In genomic region chr11:98383261-98384030, GRCm38 (mm10) we compare ENCODE assay signal across 10 mouse cellular contexts. TPM values are rescaled to one million over a fixed set of nuclear protein-coding genes. Genes with fewer than 3 reads are reported as not detected.
DNase-seq lines count a peak whose midpoint lies in the region; ATAC-seq and TF ChIP-seq lines count a peak whose summit lies in the region.
"Had no signal": no experiment of that assay in that cellular context is flagged by ENCODE, and none has a peak within 500 bp of the region (broad histone marks: within the 10 kb centered on the region; RNA-seq: fewer than 3 reads in every experiment).

Gene Tcap (plus strand): TSS chr11:98383811.

- WGBS in hindbrain, embryonic 10.5 days, result 64% methylated on average over 14 of the region's 14 CpGs
- 69% methylated on average over 14 of the region's 14 CpGs for WGBS in hindbrain, embryonic 14.5 days
- WGBS in heart, embryonic 11.5 days (ENCODE audit: insufficient replicate concordance), result 24% methylated on average over 14 of the region's 14 CpGs
- 54% methylated on average over 14 of the region's 14 CpGs for WGBS in liver, embryonic 12.5 days (ENCODE audit: insufficient replicate concordance)

- no peak within 1 kb of the TSS for H3K4me3 ChIP-seq in hindbrain, embryonic 10.5 days
- no peak within 1 kb of the TSS for H3K4me3 ChIP-seq in hindbrain, embryonic 14.5 days (replicated peaks; ENCODE audit: low read length)
- peak within 1 kb of the TSS; percentile 5; the same call in 1 of the 2 replicates for H3K4me3 ChIP-seq in ES-Bruce4 (ENCODE audit: low read depth, low read length)
- H3K4me3 ChIP-seq in heart, embryonic 11.5 days (ENCODE audit: low read depth, low read length), result peak within 1 kb of the TSS; percentile 47
- no peak within 1 kb of the TSS for H3K4me3 ChIP-seq in liver, embryonic 12.5 days
- H3K4me3 ChIP-seq: midbrain, embryonic 10.5 days had no signal

- no peak for TF ChIP-seq CTCF in ES-Bruce4 (IDR thresholded peaks at IDR 0.05; ENCODE audit: low read depth, low read length)

- H3K9ac ChIP-seq in hindbrain, embryonic 14.5 days, result no peak within 1 kb of the TSS
- H3K9ac ChIP-seq in ES-Bruce4 (ENCODE audit: low read depth, poor library complexity, severe bottlenecking), result 0 out of 2 replicates have a peak within 1 kb of the TSS, but pooled peaks have one; percentile 5
- H3K9ac ChIP-seq in heart, embryonic 11.5 days (ENCODE audit: low read depth, low read length), result peak within 1 kb of the TSS; percentile 80
- no peak within 1 kb of the TSS for H3K9ac ChIP-seq in liver, embryonic 12.5 days

- H3K27ac ChIP-seq in hindbrain, embryonic 10.5 days, result peak within 1 kb of the TSS; percentile 16; the same call in 1 of the 2 replicates
- no peak within 1 kb of the TSS for H3K27ac ChIP-seq in hindbrain, embryonic 14.5 days
- no peak within 1 kb of the TSS for H3K27ac ChIP-seq in ES-Bruce4 (ENCODE audit: insufficient read depth, low read length)
- H3K27ac ChIP-seq in heart, embryonic 11.5 days (ENCODE audit: low read depth, low read length), result peak within 1 kb of the TSS; percentile 92
- no peak within 1 kb of the TSS for H3K27ac ChIP-seq in liver, embryonic 12.5 days
- H3K27ac ChIP-seq: midbrain, embryonic 10.5 days had no signal

- no peaks in the 10 kb centered on the region for H3K9me3 ChIP-seq in hindbrain, embryonic 10.5 days
- H3K9me3 ChIP-seq in hindbrain, embryonic 14.5 days (ENCODE audit: control insufficient read depth, low read length), result no peaks in the 10 kb centered on the region
- H3K9me3 ChIP-seq in ES-Bruce4 (replicated peaks; ENCODE audit: control insufficient read depth, insufficient read depth, low read length, poor library complexity, severe bottlenecking), result no peaks in the 10 kb centered on the region
- H3K9me3 ChIP-seq in heart, embryonic 11.5 days (replicated peaks; ENCODE audit: control insufficient read depth, low read length), result no peaks in the 10 kb centered on the region
- H3K9me3 ChIP-seq in liver, embryonic 12.5 days (replicated peaks), result no peaks in the 10 kb centered on the region
- H3K9me3 ChIP-seq: midbrain, embryonic 10.5 days had no signal

- no peak for DNase-seq in hindbrain, embryonic 10.5 days (ENCODE audit: low spot score)
- DNase-seq in hindbrain, embryonic 14.5 days (ENCODE audit: low spot score), result no peak
- peak; percentile 49 to 56 for DNase-seq in cerebellum, postnatal 36 days
- DNase-seq in urinary bladder, postnatal 14 days (ENCODE audit: low spot score), result no peak
- no peak for DNase-seq in natural killer cell, adult 2 months (ENCODE audit: low spot score in 2 of 2)

- no peak within 1 kb of the TSS for H3K4me2 ChIP-seq in hindbrain, embryonic 14.5 days (replicated peaks)
- peak within 1 kb of the TSS; percentile 74 for H3K4me2 ChIP-seq in heart, embryonic 11.5 days
- no peak within 1 kb of the TSS for H3K4me2 ChIP-seq in liver, embryonic 12.5 days

- no peak for TF ChIP-seq EP300 in ES-Bruce4 (IDR thresholded peaks at IDR 0.05; ENCODE audit: insufficient read depth, low read depth, low read length)

- TF ChIP-seq POLR2A in ES-Bruce4 (IDR thresholded peaks at IDR 0.05; ENCODE audit: insufficient read depth, low read length), result no peak

- peaks cover 38% of the 10 kb centered on the region for H3K4me1 ChIP-seq in hindbrain, embryonic 10.5 days (replicated peaks)
- H3K4me1 ChIP-seq in hindbrain, embryonic 14.5 days (replicated peaks; ENCODE audit: control insufficient read depth, insufficient read depth, low read length), result no peaks in the 10 kb centered on the region
- H3K4me1 ChIP-seq in ES-Bruce4 (ENCODE audit: control insufficient read depth, insufficient read depth, low read length), result no peaks in the 10 kb centered on the region
- peaks cover 40% of the 10 kb centered on the region for H3K4me1 ChIP-seq in heart, embryonic 11.5 days (ENCODE audit: control insufficient read depth, insufficient read depth, low read length)
- no peaks in the 10 kb centered on the region for H3K4me1 ChIP-seq in liver, embryonic 12.5 days

- peaks cover 36% of the 10 kb centered on the region for H3K36me3 ChIP-seq in hindbrain, embryonic 10.5 days
- peaks cover 24% of the 10 kb centered on the region for H3K36me3 ChIP-seq in hindbrain, embryonic 14.5 days (replicated peaks; ENCODE audit: control insufficient read depth, insufficient read depth)
- no peaks in the 10 kb centered on the region for H3K36me3 ChIP-seq in ES-Bruce4 (ENCODE audit: control insufficient read depth, insufficient read depth, low read length, poor library complexity, severe bottlenecking)
- peaks cover 3% of the 10 kb centered on the region; the same call in 1 of the 2 replicates for H3K36me3 ChIP-seq in heart, embryonic 11.5 days (ENCODE audit: control insufficient read depth, insufficient read depth, low read length)
- peaks cover 25% of the 10 kb centered on the region for H3K36me3 ChIP-seq in liver, embryonic 12.5 days

- peaks cover 51% of the 10 kb centered on the region for H3K27me3 ChIP-seq in hindbrain, embryonic 10.5 days (ENCODE audit: insufficient read depth, poor library complexity, severe bottlenecking)
- peaks cover 17% of the 10 kb centered on the region; the same call in 1 of the 2 replicates for H3K27me3 ChIP-seq in hindbrain, embryonic 14.5 days (ENCODE audit: control insufficient read depth, insufficient read depth, low read length)
- no peaks in the 10 kb centered on the region for H3K27me3 ChIP-seq in ES-Bruce4 (ENCODE audit: control insufficient read depth, insufficient read depth, low read length, poor library complexity, severe bottlenecking)
- H3K27me3 ChIP-seq in heart, embryonic 11.5 days (ENCODE audit: control insufficient read depth, insufficient read depth, low read length), result peaks cover 19% of the 10 kb centered on the region
- H3K27me3 ChIP-seq in liver, embryonic 12.5 days (replicated peaks), result peaks cover 56% of the 10 kb centered on the region

- no peak for ATAC-seq in hindbrain, embryonic 14.5 days (ENCODE audit: low FRiP score)
- peak; percentile 24; the same call in 1 of the 2 replicates for ATAC-seq in heart, embryonic 11.5 days (replicated peaks; ENCODE audit: insufficient number of reproducible peaks, low FRiP score, low TSS enrichment)
- no peak for ATAC-seq in liver, embryonic 12.5 days
- ATAC-seq: CD4-positive, CD25-positive, alpha-beta regulatory T cell, adult 4 months had no signal

RNA-seq across cellular contexts. Expression of gene Tcap, which starts in this region (rescaled TPM):
- polyA plus RNA-seq in hindbrain, embryonic 10.5 days (2016; fragmentation: Nextera tagmentation; extraction: Ambion mirVana), result 0.17 and 0.29 TPM in 2 replicates
- polyA plus RNA-seq in hindbrain, embryonic 14.5 days (2014; fragmentation: Nextera tagmentation; extraction: Ambion mirVana), result not detected in 2 replicates
- polyA plus RNA-seq in ES-Bruce4 (2011; ENCODE audit: insufficient read depth, insufficient read length, low read depth, missing spikeins), result not detected in 2 replicates
- polyA plus RNA-seq in heart, embryonic 11.5 days (2014; fragmentation: Nextera tagmentation; extraction: Ambion mirVana), result 149 and 151 TPM in 2 replicates
- polyA plus RNA-seq in liver, embryonic 12.5 days (2016; fragmentation: Nextera tagmentation; extraction: Ambion mirVana), result not detected in 2 replicates
- polyA plus RNA-seq: CD4-positive, CD25-positive, alpha-beta regulatory T cell, adult 4 months; midbrain, embryonic 10.5 days had no signal

Comparison
In these comparisons a context has a peak if more than half of its experiments do, and no peak if none do; other contexts are left out.
1. RNA of gene Tcap (polyA plus RNA-seq): 149 to 151 TPM in heart, embryonic 11.5 days; 0.17 to 0.29 TPM in hindbrain, embryonic 10.5 days, not detected in liver, embryonic 12.5 days, not detected in hindbrain, embryonic 14.5 days and not detected in ES-Bruce4; every median in the first group is over 100 times any median in the second.
2. H3K27ac ChIP-seq: peak in hindbrain, embryonic 10.5 days (single experiment) and heart, embryonic 11.5 days (single experiment); none in hindbrain, embryonic 14.5 days (single experiment), ES-Bruce4 (single experiment) and liver, embryonic 12.5 days (single experiment).
3. DNase-seq: peak in cerebellum, postnatal 36 days (2 of 2); none in hindbrain, embryonic 10.5 days (single experiment), hindbrain, embryonic 14.5 days (single experiment), urinary bladder, postnatal 14 days (single experiment) and natural killer cell, adult 2 months (0 of 2).
4. H3K4me3 ChIP-seq: peak in ES-Bruce4 (single experiment) and heart, embryonic 11.5 days (single experiment); none in hindbrain, embryonic 10.5 days (single experiment), hindbrain, embryonic 14.5 days (single experiment) and liver, embryonic 12.5 days (single experiment).
5. H3K9ac ChIP-seq: peak in ES-Bruce4 (single experiment) and heart, embryonic 11.5 days (single experiment); none in hindbrain, embryonic 14.5 days (single experiment) and liver, embryonic 12.5 days (single experiment).